Mouse (Mus musculus) heart, postnatal 0 days (tissue): ENCODE results near the gene P3h3.

ENCODE experiments used
- CTCF ChIP-seq: IDR thresholded peaks from 2 replicates; pipeline ENCODE4 v1.5.1; 2016; ENCODE audit warnings: antibody characterized with exemption, control low read depth, low read depth
- EP300 ChIP-seq: IDR thresholded peaks from 2 replicates; pipeline ENCODE4 v1.6.1; 2016; ENCODE audit warnings: antibody characterized with exemption, low read depth

- no peak for TF ChIP-seq CTCF
- TF ChIP-seq EP300: no peak
Observed at GRCm38 (mm10) chr6:124813496-124813895, 44.1 kb downstream of the P3h3 start.
